Mouse (Mus musculus): ENCODE measurements around the gene Optc.

GRCm38 (mm10) chr1:133915115-133915514 is 7.3 kb upstream of the Optc start:
- TF ChIP-seq POLR2A (IDR thresholded peaks at IDR 0.05; ENCODE audit: borderline replicate concordance, insufficient read depth, low read length) (no peak), CTCF (IDR thresholded peaks at IDR 0.05; ENCODE audit: borderline replicate concordance, insufficient read depth, low read depth, low read length) (no peak)

Measured in cerebellum, adult 2 months (tissue).